Mouse (Mus musculus) embryonic fibroblast, embryonic 13.5 days (primary cell): ENCODE measurements around the gene Zfp536.

Experiments
- CTCF ChIP-seq: IDR thresholded peaks from 2 replicates; pipeline ENCODE4 v1.5.1; 2011; ENCODE audit warnings: mild to moderate bottlenecking, control low read depth, low read length, moderate library complexity, borderline replicate concordance; ENCODE audit not compliant: insufficient read depth
- POLR2A ChIP-seq: IDR thresholded peaks from 2 replicates; pipeline ENCODE4 v1.6.1; 2011; ENCODE audit warnings: low read depth, mild to moderate bottlenecking, control low read depth, low read length, moderate library complexity

DNA sequence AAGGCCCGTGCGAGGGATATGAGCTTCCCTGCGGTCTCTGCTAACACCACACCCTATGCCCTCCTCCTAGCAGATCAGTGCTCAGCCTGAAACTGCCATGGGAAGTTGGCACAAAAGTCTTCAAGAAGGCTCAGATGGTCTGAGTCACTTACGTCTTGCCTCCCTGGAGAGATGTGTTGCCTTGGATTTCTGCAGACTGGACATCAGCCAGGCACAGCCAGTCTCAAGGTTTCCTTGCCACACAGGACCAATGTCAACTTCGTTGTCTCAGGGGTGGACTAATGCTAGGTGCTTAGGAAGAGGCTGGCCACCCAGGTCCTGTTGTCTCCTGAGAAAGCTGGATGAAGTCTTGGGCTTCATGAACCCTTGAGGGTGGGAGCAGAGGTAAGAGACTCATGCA lies 14.6 kb downstream of the Zfp536 start:
- TF ChIP-seq CTCF (no peak), POLR2A (no peak)
